Mouse (Mus musculus): ENCODE data around the gene Slfn3.

DNA sequence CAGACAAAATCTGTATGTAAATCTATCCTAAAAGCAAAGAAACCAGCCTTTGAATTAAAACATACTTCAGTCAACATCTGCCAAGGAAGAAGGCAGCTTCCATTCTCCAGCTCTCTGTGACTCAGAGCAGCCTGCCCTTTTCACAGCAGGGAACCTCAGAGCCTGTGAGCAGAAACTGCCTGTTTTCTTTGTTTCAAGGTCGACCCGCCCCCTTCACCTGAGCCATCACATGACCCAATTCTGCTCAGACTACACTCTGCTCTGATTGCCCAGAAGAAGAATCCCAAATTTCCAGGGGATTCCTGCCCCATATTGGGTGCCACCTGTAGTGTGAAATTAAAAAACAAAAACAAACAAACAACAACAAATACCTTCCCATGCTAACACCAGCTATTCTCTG, 48.7 kb downstream of the Slfn3 start:
- TF ChIP-seq CTCF (IDR thresholded peaks at IDR 0.05; ENCODE audit: control insufficient read depth, insufficient read depth, insufficient read length) (no peak), USF1 (IDR thresholded peaks at IDR 0.05; ENCODE audit: low read depth) (no peak), MYOD1 (IDR thresholded peaks at IDR 0.05; ENCODE audit: control insufficient read depth, insufficient read length, low read depth) (no peak)

All from C2C12 (cell line).